Mouse (Mus musculus): Measurements from ENCODE around the gene Ctsr.
"Not testable (repeated sequence)": the region's sequence is repeated elsewhere in the genome, so short reads cannot be mapped to it uniquely, and the experiment has no call there.

The Ctsr gene

GRCm38 (mm10) chr13:61164156-61164555 is at the start of gene Ctsr:
TSS of gene Ctsr (minus strand) at chr13:61164256.
- no peak for DNase-seq

- no peak for DNase-seq
These were observed 39.3 kb upstream of the Ctsr start, which contains the start of gene Cts6 for GRCm38 (mm10) chr13:61203310-61203709. TSS of gene Cts6 (minus strand) at chr13:61203410.

- not testable (repeated sequence) for DNase-seq
These were observed 21.3 kb upstream of the Ctsr start for GRCm38 (mm10) chr13:61185151-61185933.

GRCm38 (mm10) chr13:61164622-61165021 is 566 bp upstream of the Ctsr start:
- no peak for DNase-seq

All from cerebellum, postnatal 14 days (tissue).